Mouse (Mus musculus) heart, postnatal 0 days (tissue): ENCODE measurements around the gene Bcam.

Source experiments
- CTCF ChIP-seq: IDR thresholded peaks from 2 replicates; pipeline ENCODE4 v1.5.1; 2016; ENCODE audit warnings: antibody characterized with exemption, control low read depth, low read depth
- EP300 ChIP-seq: IDR thresholded peaks from 2 replicates; pipeline ENCODE4 v1.6.1; 2016; ENCODE audit warnings: antibody characterized with exemption, low read depth

GRCm38 (mm10) chr7:19809369-19809768 lies 38.6 kb upstream of the Bcam start:
- TF ChIP-seq CTCF: no peak
- TF ChIP-seq EP300: no peak
